Mouse (Mus musculus) limb, embryonic 10.5 days (tissue): ENCODE data around the gene Hmgn2. TPM values are rescaled to one million over a fixed set of nuclear protein-coding genes. Genes with fewer than 3 reads are reported as not detected.
A peak's percentile ranks its signal among the peaks of the same experiment; 100 is the strongest.
"Not testable (repeated sequence)": the region's sequence is repeated elsewhere in the genome, so short reads cannot be mapped to it uniquely, and the experiment has no call there.

Source experiments
- DNase-seq: peaks from one replicate; pipeline ENCODE4 v3.0.0-alpha.2; 2017; ENCODE audit warnings: low spot score
- H3K27ac ChIP-seq: fragments of 300-500 bp; sonication (generic); 2 replicates; pipeline ENCODE4 v1.5.1; 2016; ENCODE audit warnings: mild to moderate bottlenecking
- H3K27me3 ChIP-seq: fragments of 300-500 bp; sonication (generic); 2 replicates; pipeline ENCODE4 v1.6.1; 2016; ENCODE audit warnings: low read depth, mild to moderate bottlenecking; ENCODE audit not compliant: poor library complexity, severe bottlenecking
- H3K36me3 ChIP-seq: fragments of 300-500 bp; sonication (generic); 2 replicates; pipeline ENCODE4 v1.6.1; 2016; ENCODE audit warnings: mild to moderate bottlenecking, moderate library complexity
- H3K4me1 ChIP-seq: fragments of 300-500 bp; sonication (generic); 2 replicates; pipeline ENCODE4 v1.6.1; 2016
- H3K4me3 ChIP-seq: fragments of 300-500 bp; sonication (generic); 2 replicates; pipeline ENCODE4 v1.5.1; 2016; ENCODE audit warnings: mild to moderate bottlenecking, moderate library complexity
- H3K9me3 ChIP-seq: fragments of 300-500 bp; sonication (generic); replicated peaks from 2 replicates; pipeline ENCODE4 v1.6.1; 2016; ENCODE audit warnings: mild to moderate bottlenecking
- WGBS: fragments of 180-500 bp; shearing (Covaris S2); methylation state at CpG from one replicate; pipeline ENCODE4 v1.1.7; 2016; 5-methylcytosine and 5-hydroxymethylcytosine counted together
- polyA plus RNA-seq: library from polyadenylated mRNA; unstranded; fragments of >200 nt; fragmentation: Nextera tagmentation; extraction: Ambion mirVana; gene quantifications from 2 replicates; pipeline ENCODE4 v1.2.1, GENCODE M21; 2016

The Hmgn2 gene
- polyA plus RNA-seq, 1 experiment from 2014 or later = 2,950 TPM

GRCm38 (mm10) chr4:134001710-134002109 lies 33.3 kb upstream of the Hmgn2 start:
- Histone ChIP-seq H3K4me3 (no peak overlapping the region; the same call in 1 of the 2 replicates), H3K27ac (no peak overlapping the region), H3K36me3 (peaks cover 37% of the 10 kb centered on the region), H3K9me3 (no peaks in the 10 kb centered on the region), H3K27me3 (no peaks in the 10 kb centered on the region), H3K4me1 (peaks cover 10% of the 10 kb centered on the region)
- 37% methylated on average over 10 of the region's 10 CpGs for WGBS
- no peak for DNase-seq

- no peaks in the 10 kb centered on the region for H3K9me3 ChIP-seq
- peak within 1 kb of the TSS; percentile 71 for H3K4me3 ChIP-seq
- H3K27me3 ChIP-seq = no peaks in the 10 kb centered on the region
- 1% methylated on average over 49 of the region's 49 CpGs for WGBS
- H3K36me3 ChIP-seq = peaks cover 39% of the 10 kb centered on the region
- peaks cover 10% of the 10 kb centered on the region for H3K4me1 ChIP-seq
- DNase-seq = peak; percentile 99
- peak within 1 kb of the TSS; percentile 79; the same call in 1 of the 2 replicates for H3K27ac ChIP-seq
Measured at GRCm38 (mm10) chr4:134000466-134001438, 32.3 kb upstream of the Hmgn2 start, which contains the start of gene Dhdds. Dhdds (minus strand) TSS chr4:134000918.

GRCm38 (mm10) chr4:133994697-133995096 lies 26.2 kb upstream of the Hmgn2 start:
- Histone ChIP-seq H3K36me3 (peaks cover 80% of the 10 kb centered on the region), H3K9me3 (no peaks in the 10 kb centered on the region)

GRCm38 (mm10) chr4:133991087-133991660 lies 22.7 kb upstream of the Hmgn2 start:
- H3K27ac ChIP-seq = no peak overlapping the region
- 91% methylated on average over 13 of the region's 13 CpGs for WGBS
- H3K4me3 ChIP-seq = no peak overlapping the region
- H3K36me3 ChIP-seq = peaks cover 98% of the 10 kb centered on the region
- H3K27me3 ChIP-seq = no peaks in the 10 kb centered on the region
- H3K4me1 ChIP-seq = no peaks in the 10 kb centered on the region
- no peak for DNase-seq
- no peaks in the 10 kb centered on the region for H3K9me3 ChIP-seq

More at GRCm38 (mm10) chr4:133994697-133995096, 26.2 kb upstream of the Hmgn2 start:
- DNase-seq = no peak
- Histone ChIP-seq H3K27ac (no peak overlapping the region), H3K4me1 (peaks cover 4% of the 10 kb centered on the region; the same call in 1 of the 2 replicates), H3K27me3 (no peaks in the 10 kb centered on the region), H3K4me3 (no peak overlapping the region)
- WGBS = 93% methylated on average over 8 of the region's 8 CpGs

GRCm38 (mm10) chr4:133990035-133990434 lies 21.6 kb upstream of the Hmgn2 start:
- Histone ChIP-seq H3K27me3 (no peaks in the 10 kb centered on the region), H3K4me1 (no peaks in the 10 kb centered on the region), H3K4me3 (no peak overlapping the region), H3K9me3 (no peaks in the 10 kb centered on the region), H3K27ac (no peak overlapping the region), H3K36me3 (peaks cover 95% of the 10 kb centered on the region)
- no peak for DNase-seq
- 79% methylated on average over 4 of the region's 4 CpGs for WGBS

GRCm38 (mm10) chr4:133988289-133988688 lies 19.8 kb upstream of the Hmgn2 start:
- H3K4me1 ChIP-seq, H3K9me3 ChIP-seq, DNase-seq, H3K27me3 ChIP-seq, H3K4me3 ChIP-seq, H3K27ac ChIP-seq: not testable (repeated sequence)
- H3K36me3 ChIP-seq = peaks cover 83% of the 10 kb centered on the region
- WGBS = 90% methylated on average over 8 of the region's 8 CpGs

- WGBS = 86% methylated on average over 13 of the region's 13 CpGs
- Histone ChIP-seq H3K4me3 (no peak overlapping the region), H3K36me3 (peaks cover 83% of the 10 kb centered on the region), H3K9me3 (no peaks in the 10 kb centered on the region), H3K27me3 (no peaks in the 10 kb centered on the region), H3K27ac (no peak overlapping the region), H3K4me1 (no peaks in the 10 kb centered on the region)
- no peak for DNase-seq
Measured at GRCm38 (mm10) chr4:133982936-133983335, 14.5 kb upstream of the Hmgn2 start.

GRCm38 (mm10) chr4:133980496-133980895 lies 12.0 kb upstream of the Hmgn2 start:
- H3K4me3 ChIP-seq = no peak overlapping the region
- H3K4me1 ChIP-seq = no peaks in the 10 kb centered on the region
- H3K27me3 ChIP-seq = no peaks in the 10 kb centered on the region
- H3K36me3 ChIP-seq = peaks cover 81% of the 10 kb centered on the region
- no peaks in the 10 kb centered on the region for H3K9me3 ChIP-seq
- 86% methylated on average over 5 of the region's 5 CpGs for WGBS
- DNase-seq = no peak
- H3K27ac ChIP-seq = no peak overlapping the region

GRCm38 (mm10) chr4:133978021-133978711 lies 9.7 kb upstream of the Hmgn2 start:
- WGBS = 91% methylated on average over 10 of the region's 10 CpGs
- H3K4me3 ChIP-seq = no peak overlapping the region
- H3K27me3 ChIP-seq = no peaks in the 10 kb centered on the region
- H3K9me3 ChIP-seq = no peaks in the 10 kb centered on the region
- no peak for DNase-seq
- H3K4me1 ChIP-seq = no peaks in the 10 kb centered on the region
- H3K27ac ChIP-seq = no peak overlapping the region
- peaks cover 82% of the 10 kb centered on the region for H3K36me3 ChIP-seq

- H3K27ac ChIP-seq = no peak overlapping the region
- H3K4me1 ChIP-seq = peaks cover 20% of the 10 kb centered on the region
- no peak for DNase-seq
- 0 out of 2 replicates have a peak, but pooled peaks cover 4% of the 10 kb centered on the region for H3K27me3 ChIP-seq
- 61% methylated on average over 8 of the region's 8 CpGs for WGBS
- no peak overlapping the region for H3K4me3 ChIP-seq
- H3K36me3 ChIP-seq = peaks cover 58% of the 10 kb centered on the region
- no peaks in the 10 kb centered on the region for H3K9me3 ChIP-seq
Measured at GRCm38 (mm10) chr4:133971741-133972140, 3.3 kb upstream of the Hmgn2 start.

GRCm38 (mm10) chr4:133970876-133971275 lies 2.4 kb upstream of the Hmgn2 start:
- 0 out of 2 replicates have a peak, but pooled peaks cover 4% of the 10 kb centered on the region for H3K27me3 ChIP-seq
- H3K9me3 ChIP-seq = no peaks in the 10 kb centered on the region
- WGBS = 94% methylated on average over 13 of the region's 13 CpGs
- H3K27ac ChIP-seq = no peak overlapping the region
- peaks cover 27% of the 10 kb centered on the region for H3K4me1 ChIP-seq
- no peak overlapping the region for H3K4me3 ChIP-seq
- H3K36me3 ChIP-seq = peaks cover 58% of the 10 kb centered on the region
- DNase-seq = no peak

- Histone ChIP-seq H3K27me3 (0 out of 2 replicates have a peak, but pooled peaks cover 4% of the 10 kb centered on the region), H3K4me1 (peaks cover 31% of the 10 kb centered on the region), H3K36me3 (peaks cover 60% of the 10 kb centered on the region), H3K9me3 (no peaks in the 10 kb centered on the region), H3K4me3 (no peak overlapping the region), H3K27ac (no peak overlapping the region)
- WGBS = 52% methylated on average over 4 of the region's 4 CpGs
- no peak for DNase-seq
Measured at GRCm38 (mm10) chr4:133970196-133970595, 1.7 kb upstream of the Hmgn2 start.
